Mouse (Mus musculus) urinary bladder, postnatal 10 days (tissue): ENCODE results near the gene Mzt1.
"Not testable (repeated sequence)": the region's sequence is repeated elsewhere in the genome, so short reads cannot be mapped to it uniquely, and the experiment has no call there.

Experiments
- DNase-seq: peaks from one replicate; pipeline ENCODE4 v3.0.0; 2022; ENCODE audit warnings: low spot score

Mzt1 gene

DNA sequence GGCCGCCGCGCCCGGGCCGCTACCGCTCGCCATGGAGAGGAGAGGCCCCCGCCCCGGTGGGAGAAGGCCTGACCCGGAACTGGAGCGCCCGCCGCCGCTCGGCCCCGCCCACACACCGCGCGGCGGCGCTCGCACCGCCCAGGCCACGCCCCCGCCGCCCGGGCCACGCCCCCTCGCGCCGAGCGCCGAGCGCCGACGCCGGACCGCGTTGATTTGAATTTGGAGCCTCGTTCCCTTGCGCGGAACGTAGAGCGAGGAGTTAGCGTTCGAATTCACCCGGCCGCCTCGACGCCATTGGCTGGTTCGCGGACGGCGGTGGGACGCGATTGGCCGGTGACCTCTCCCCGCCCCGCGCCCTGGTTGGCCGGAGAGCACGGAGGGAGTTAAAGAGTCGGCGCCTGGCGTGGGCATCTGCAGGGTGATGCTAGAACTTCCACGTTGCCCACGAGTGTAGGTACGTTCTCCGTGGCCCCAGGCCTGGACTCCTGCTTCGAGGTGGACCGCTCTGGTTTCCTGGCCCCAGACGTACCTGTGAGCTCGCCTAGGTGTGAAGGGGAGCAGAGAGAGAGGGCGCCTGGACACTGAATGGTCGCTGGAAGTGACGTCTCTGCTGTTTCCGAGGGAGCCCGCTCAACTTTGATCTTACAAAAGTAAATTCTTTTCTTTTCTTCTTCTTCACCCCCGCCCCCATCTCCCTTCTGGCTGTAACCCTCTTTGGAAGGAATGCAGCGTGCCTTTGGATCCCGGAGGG lies at the start of gene Mzt1, which contains the start of gene Bora:
Mzt1 (minus strand) TSS at position 104 of the 751 bp plus-strand sequence.
Bora (plus strand) TSS at position 192 of the 751 bp plus-strand sequence.
- DNase-seq, result peak; percentile 56

DNA sequence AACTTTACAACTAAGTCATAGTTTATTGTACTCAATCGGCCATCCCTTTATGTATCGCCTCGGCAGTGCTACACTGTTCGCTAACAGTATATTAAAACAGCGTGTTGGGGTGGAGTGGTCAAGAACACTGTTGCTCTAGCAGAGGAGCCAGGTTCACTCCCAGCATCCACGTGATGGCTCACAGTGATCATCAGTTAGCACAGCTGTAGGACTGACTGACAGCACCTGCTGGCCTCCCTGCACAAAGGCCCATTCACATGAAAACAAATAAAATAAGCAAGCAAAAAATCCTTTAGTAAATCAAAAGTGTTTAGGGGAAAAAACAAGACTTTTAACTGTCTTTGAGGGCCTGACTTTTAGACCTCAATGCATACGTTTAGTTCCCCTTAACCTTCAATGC lies 43.0 kb upstream of the Mzt1 start:
- DNase-seq, result no peak

DNA sequence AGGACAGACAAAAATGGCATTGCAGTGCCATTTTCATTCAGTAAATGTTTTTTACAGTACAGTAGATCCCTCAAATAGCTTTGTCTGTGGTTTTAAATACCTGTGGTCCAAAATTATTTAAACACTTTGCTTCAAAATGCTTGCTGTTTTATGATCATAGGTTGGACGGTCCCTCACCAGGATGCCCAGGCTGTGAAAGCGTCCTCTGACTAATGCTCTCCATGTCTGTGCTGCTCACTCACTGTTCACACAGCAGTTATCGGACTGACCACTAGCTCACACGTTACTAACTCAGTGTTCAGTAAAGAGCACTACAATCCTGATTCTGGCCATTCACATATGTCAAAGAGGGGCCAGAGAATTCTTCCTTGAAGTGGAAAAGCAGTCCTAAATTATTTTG lies 25.2 kb upstream of the Mzt1 start:
- DNase-seq, result no peak

DNA sequence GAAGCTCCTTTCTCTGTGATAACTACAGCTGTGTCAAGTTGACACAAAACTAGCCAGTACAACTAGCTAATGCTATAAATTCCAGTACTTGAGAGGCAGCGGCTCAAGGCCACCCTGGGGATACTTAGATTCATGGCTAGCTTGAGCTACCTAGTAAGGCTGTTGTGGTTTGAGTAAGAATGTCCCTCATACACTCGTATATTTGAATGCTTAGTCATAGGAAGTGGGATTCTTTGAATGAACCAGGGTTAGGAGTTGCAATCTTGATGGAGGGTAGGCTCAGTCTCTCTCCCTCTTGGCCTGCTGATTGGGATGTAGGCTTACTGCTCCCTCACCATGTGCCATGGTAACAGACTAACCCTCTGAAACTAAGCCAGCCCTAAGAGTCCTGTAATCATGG lies 17.2 kb upstream of the Mzt1 start:
- DNase-seq, result no peak

DNA sequence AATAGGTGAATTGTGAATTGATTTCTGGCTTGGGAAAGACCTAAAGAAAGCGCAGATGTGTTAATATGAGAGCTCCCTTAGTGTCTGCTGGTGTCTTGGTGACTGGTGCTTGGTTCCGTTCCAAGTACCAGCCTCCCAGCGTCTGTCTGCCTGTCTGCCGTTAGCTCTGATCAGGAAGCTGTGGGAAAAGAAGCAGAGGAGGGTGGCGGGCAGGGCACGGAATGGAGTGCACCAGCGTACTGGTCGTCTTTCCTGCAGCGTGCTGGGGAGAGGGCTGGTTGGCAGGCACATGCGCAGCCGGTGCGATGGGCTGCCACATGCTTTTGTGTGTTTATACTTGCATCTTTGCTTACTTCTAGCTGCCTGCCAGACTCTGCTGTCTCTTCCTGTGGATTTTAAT lies 14.7 kb upstream of the Mzt1 start:
- no peak for DNase-seq

DNA sequence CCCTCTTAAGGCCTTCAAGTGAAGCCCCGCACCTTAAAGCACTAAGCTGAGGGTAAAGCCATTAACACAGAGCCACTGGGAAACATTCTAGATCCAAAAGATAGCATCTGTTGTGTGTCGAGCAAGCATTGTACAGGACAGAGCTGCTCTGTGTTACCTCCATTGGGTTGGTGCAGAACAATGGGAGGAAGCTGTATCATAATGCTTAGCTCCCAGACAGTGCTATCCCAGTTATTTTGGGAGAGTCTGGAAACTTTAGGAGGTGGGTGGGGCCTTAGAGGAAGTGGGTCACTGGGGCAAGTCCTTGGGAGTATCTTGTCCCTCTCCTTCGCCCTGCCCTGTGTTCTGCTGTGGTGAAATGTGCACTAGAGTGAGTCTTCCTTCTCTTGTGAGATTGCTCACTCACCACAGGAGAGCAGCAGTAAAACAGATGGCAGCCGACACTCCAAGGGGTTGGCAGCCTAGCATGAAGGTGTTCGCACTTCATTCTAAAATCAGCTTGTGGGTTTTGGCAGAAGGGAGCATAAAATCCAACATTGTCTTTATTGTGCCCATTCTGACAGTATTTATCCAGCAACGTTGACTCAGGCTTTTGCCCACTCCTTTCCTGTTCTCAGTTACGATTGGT lies 13.1 kb upstream of the Mzt1 start:
- no peak for DNase-seq

DNA sequence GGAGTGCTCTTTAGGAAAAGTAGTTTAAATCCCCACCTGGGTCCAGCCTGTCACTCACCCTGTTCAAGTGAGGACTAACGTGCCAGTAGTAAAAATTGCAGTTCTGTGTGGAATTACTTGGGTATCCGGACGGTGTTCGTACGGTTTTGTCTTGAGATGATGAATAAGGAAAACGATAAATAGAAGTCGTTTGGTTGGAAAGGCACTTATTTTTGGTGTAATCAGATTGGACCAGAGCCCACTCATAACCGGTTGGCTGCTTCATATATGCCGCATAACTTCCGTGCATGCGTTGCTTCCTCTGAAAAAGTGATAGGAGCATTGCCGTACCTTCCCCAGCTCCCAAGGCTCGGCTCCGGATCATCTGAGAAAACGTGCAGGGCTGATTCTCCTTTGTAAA lies 848 bp upstream of the Mzt1 start:
- no peak for DNase-seq

DNA sequence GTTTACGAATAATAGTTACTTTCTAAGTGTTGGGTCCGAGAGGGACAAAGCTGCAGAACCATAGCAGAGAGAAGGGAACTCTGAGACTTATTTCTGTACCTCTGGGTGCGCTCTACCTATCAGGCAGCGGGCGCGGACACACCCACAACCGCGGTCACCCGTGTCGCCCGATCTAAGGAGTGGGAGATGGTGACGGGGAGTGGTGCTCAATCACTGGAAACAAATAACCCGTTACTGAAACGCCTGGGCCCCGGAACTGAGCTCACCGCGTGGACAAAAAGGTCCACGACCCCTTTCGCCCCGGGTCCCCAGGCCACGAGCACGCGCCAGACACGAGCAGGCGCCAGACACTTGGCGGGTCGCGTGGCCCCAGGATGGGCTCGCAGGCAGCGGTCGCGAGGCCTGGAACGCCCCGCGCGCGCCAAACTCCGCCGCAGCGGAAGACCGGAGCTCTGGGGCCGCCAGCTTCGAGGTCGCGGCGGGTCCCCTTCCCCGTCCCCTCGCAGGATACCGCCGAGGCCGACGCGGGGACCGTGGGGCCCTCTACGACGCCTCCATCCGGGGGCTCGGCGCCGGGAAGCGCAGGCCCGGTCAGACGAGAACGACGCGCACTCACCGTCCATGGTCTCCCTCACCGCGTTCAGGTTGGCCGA lies 430 bp downstream of the Mzt1 start:
- DNase-seq, result no peak

DNA sequence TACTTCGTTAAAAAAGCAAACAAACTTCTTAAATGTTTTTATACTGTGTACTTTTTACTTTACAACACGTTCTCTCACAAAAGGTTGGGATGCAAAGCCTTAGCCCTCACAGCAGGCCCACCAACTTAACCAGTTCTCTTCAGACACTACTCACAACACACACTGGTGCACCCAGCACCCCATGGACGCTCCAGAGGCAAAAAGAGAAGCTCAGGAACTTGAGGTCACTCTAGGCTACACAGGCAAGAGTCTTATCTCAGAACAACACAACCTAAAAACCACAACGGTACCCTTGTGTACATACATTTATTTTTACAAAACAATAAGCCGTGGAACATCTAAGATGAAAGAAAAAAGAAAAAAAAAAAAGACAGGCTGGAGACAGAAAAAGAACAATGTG lies 1.2 kb downstream of the Mzt1 start:
- DNase-seq, result no peak

DNA sequence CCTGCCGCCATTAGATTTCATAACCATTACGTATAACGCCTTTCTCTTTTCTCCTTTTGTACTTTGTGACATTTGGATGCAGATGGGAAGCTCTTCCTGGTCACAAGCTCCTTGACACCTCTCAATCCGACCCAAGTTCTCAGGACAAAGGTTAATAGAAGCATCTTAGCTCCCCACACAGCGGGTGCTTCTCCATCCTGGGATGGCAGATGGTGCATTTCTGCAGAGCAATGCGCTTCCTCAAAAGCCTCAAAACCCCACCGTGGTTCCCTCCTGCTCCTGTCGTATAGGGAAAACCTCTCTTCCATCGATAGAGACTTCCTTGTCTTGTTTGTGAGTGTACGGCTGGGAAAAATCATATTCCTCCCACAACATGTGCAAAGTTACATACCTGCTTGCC lies 1.8 kb downstream of the Mzt1 start:
- DNase-seq, result no peak

DNA sequence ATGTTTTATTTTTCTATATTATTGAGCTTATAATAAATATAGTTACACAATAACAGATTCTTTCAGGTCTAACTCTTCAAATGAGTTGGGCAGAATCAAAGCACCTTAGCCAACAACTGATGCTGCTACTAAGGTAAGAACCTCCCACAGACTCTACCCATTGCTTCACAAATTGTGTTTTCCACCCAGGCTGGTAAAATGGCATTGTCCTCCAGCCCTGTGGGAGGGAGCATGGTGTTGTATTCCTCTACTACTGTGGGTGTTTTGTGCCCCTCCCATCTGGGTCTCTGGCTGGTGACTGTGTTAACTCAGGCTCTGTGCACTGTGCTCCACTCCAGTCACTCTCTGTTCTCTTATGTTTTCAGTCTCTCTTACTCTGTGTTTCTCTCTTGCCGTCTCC lies 2.4 kb downstream of the Mzt1 start:
- no peak for DNase-seq

DNA sequence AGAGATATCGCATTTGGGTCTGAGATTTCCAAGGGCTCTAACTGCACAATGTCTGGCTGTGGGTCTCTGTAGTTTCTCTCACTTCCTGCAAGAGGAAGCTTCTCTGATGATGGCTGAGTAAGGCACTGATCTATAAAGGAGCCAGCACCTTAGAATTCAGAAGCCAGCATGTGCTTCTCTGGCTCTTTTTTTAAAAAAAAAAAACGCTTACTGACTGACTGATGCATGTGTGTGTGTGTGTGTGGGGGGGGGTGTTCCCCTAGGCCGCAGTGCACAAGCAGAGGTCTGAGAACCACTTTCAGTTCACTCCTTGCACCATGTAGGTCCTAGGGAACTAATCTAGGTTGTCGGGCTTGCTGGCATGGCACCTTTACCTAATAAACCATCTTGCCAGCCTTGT lies 4.5 kb downstream of the Mzt1 start:
- DNase-seq, result no peak

DNA sequence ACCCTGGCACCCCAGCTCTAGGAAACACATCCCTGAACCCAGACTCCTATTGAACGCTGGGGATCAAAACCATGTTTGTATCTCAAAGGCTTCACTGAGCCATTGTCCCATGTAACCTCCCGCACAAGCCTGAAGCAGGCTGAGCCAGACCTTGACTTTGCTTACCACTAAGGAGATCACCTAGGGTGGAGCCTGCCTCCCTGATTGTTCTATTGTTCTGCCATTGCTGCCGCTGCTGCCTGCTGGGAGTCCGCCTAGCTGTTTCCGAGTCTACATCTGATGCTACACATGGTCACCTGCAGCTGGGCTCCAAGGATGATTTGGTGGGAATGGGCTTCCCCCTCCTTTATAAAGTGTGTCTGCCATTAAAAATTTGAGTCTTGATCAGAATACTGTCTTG lies 6.6 kb downstream of the Mzt1 start:
- DNase-seq, result not testable (repeated sequence)

DNA sequence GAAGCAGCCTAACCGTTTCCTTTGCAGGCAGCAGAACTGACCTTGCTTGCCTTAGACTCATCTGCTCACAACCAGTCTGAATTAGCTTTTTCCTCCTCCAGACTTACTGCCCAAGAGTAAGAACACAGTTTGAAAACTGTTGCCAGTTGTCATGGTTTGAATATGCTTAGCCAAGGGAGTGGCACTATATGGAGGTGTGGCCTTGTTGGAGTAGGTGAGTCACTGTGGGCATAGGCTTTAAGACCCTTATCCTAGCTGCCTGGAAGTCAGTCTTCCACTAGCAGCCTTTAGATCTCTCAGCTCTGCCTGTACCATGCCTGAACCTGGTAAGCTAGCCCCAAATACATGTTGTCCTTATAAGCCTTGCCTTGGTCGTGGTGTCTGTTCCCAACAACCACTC lies 8.2 kb downstream of the Mzt1 start:
- no peak for DNase-seq

DNA sequence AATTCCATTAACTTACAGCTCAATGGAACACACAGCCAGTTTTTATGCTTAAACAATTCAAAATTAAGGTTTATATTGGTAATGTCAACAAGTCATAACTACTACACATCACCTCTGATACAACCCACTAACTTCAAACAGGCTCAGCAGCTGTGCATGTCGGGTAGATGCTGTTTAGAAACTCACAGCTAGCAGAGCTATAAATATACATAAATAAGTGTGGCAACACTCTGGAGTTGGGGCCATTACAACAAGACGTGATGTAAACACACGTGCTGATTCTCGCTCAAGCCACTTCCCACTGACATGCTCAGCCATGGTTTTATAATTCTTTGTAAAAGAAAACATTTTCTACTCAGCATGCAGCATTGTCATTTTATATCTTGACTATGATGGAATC lies 9.9 kb downstream of the Mzt1 start:
- DNase-seq, result no peak

DNA sequence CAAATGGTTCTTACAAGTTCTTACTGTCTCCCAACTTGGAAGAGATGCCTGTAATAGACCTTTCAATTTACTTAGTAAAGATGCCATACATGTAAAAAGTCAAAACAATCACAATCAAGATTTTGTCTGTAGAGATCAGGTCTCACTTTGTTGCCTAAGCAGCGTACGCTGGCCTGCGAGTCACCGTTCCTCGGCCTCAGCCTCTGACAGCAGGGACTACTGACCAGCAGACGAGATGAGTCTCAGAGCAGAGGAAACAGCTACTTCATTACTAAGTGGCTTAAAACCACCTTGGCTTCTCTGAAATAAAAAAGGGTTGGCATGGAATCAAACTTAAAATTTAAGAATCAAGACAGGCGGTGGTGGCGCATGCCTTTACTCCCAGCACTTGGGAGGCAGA lies 11.1 kb downstream of the Mzt1 start:
- DNase-seq, result not testable (repeated sequence)

DNA sequence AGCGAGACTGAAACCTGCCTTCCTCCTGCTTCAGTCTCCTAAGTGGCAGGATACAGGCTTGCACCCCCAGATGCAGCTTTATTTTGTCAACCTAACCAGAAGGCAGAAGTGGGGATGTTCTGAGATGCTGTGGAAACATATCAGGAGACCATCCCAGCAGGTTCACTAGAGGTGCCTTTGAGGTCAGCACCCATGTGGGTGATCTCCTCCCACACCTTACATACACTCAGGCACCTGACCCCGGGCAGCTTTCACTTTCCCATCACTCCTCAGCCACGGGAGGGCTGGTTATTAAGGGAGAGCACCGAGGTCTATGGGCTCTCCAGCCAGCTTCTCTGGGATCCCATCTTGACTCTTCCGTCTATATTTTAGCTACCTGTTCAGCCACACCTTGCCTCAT lies 13.3 kb downstream of the Mzt1 start:
- DNase-seq, result no peak

DNA sequence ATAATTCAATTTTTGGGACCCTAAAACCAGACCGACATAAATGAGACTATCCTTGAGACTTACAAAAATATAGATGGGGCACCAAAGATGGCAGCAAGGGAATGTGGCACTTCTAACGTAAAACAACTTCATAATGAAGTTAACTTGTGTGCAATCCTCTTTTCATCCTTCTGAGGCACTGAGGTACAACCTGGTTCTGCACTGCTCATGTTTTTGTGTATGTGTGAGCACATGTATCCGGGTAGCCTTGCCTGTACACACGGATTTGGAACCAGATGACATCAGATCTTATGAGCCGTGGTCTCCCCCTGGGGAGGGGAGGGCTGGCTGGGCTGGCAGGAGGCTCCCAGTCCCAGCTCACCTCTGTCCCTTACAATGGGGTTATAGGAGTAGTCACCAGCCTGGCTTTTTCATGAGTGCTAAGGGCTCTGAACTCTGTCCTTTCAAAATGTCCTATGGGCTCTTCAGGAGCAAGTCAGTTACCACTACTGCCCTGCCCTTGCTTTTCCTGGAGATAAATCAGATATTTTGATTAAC lies 14.5 kb downstream of the Mzt1 start:
- DNase-seq, result no peak

DNA sequence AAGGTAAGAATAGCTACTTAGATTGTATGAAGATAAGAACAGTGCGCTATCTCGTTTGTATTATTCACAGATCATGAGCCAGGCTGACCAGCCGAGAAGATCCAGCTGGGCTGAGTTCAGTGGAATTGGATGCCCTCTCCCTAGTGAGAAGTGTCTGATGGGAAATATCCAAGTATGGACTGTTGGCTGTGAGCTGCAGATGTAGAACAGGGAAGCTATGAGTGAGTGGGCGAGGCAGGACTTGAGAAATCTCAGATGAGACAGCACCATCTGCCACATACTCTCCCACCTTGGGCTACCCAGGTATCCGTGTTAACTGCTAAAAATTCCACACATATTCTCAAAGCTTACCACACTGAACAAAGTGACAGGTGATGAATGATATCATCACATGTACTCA lies 15.9 kb downstream of the Mzt1 start:
- DNase-seq, result no peak

DNA sequence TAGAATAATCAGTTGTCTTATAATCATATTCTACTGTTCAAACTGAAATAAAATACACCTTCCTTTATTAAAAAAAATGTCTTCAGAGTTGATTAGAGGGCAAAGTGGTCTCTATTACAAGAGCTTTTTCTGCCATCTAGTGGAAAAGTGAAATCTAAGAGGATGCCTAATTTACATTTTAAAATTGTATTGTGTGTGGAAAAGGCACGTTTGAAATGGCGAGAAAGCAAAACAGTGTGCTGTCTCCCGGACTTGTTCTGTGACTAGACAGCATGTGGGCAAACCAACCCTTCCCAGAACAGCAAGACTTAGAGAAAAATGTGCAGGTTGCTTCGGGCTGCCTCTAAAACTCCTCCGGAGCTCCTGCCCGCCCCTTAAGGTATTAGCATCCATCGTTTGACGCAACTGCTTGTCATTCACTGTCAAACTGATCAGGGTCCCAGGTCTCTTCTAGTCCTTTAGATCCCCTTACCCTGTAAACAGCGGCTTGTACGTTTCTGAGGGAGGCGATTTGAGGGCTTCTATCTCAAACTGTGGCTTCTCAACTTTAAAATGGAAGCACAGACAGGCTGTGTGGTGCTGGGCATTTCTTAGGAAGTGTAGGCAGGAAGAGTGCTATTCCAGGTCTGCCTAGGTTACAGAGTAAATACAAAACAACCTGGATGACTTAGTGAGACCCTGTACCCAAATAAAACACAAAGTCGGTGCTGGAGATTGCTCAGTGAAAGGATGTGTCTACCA lies 23.4 kb downstream of the Mzt1 start:
- no peak for DNase-seq

DNA sequence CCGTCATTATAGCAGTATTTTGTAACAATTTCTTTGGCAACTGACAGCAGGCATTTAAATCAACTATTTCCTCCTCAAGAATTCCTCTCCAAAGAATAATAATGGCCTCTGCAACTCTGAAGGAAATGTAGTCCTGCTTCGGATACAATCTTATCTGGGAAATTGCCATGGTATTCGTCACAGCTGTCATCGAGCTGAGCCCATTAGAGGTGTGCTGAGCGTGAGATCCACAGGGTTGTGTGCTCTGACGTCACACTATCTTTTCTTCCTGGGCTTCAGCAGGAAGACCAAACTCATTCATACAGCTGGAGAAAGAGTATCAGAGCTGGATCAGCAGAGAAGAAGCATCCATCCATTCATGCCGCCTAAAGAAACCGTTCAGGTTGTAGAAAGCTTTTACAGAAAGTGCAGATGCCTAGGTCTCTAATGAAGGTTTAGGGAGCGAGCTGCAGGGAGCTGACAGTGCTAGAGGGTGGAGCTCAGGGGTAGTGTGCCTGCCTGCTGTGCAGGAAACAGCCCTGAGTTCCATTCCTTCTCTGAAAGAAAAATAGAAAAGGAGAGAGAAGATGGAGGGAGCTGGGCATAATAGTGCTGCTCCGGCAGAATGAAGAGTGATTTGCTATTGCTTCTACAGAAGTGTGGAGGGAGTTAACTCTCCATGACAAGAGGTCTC lies 26.7 kb downstream of the Mzt1 start:
- DNase-seq, result no peak

DNA sequence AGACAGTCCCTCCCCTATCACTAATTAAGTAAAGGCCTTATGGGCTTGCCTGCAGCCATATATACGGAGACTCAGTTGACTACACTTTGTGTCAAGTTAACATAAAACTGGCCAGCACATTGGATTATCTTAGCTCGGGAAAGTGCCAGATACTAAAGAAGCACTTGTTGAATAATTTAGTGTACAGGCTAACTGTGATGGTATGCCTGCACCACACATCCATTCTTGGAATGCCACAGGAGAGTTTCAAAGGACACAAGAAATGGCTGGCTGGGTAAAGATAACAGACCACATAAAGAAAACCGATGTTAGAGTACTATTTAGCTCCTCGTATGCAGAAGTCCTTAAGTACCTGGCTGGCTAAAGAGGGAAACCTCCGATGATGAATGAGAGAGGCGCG lies 27.2 kb downstream of the Mzt1 start:
- DNase-seq, result no peak
